Mouse (Mus musculus): Measurements from ENCODE around the gene Ptgfrn.

- TF ChIP-seq CTCF (IDR thresholded peaks at IDR 0.05; ENCODE audit: low read depth) (no peak), EP300 (IDR thresholded peaks at IDR 0.05; ENCODE audit: low read depth) (no peak)
These were observed 5.2 kb downstream of the Ptgfrn start for GRCm38 (mm10) chr3:101104883-101105282.

Measured in heart, postnatal 0 days (tissue).